8 mouse cellular contexts compared by ENCODE assay signal in the genomic region with DNA sequence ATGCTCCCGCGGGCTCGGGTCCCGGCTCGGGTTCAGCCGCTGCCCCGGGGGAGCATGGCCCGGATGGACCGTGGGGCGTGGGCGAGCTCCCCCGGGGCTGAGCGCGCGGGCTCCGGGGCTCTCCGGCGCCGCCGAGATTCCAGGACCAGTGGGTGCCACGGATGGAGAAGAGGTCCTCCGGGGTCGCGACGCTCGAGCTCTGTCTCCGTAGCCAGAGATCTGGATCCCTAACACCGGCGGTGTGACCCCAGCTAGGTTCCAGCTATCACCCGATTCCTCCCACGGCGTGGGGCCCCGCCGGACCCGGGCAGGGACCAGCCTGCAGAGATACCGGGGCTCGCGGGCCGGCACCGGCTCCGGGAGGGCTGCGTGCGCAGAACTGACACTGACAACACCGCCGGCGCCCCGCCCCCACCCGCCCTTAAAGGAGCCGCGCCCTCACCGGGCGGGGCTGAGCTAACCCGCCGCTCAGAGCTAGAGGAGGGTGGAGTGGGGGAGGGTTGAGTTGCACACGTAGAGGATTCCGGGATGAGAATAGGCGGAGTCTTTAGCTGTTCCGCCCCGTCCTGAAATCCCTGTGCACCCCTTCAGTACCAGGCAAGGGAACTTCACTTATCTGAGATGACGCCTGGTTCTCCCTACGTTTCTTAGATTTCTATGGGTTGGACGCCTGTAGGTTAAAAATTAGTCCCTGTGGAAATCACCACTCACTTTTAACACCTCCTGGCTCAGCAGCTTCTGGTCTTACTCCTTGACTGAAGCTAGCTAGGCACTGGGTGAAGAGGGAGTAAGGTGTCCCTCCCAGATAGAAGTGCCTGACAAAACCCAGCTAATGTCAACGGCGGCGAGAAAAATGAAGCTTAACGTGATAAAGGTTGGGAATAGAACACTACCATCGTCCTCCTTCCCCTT. TPM values are rescaled to one million over a fixed set of nuclear protein-coding genes. Genes with fewer than 3 reads are reported as not detected.
DNase-seq lines count a peak whose midpoint lies in the region; ATAC-seq lines count a peak whose summit lies in the region.

A gene (minus strand): TSS at position 399 of the 912 bp plus-strand sequence.

- WGBS in hindbrain, embryonic 11.5 days, result under 1% methylated on average over 67 of the region's 67 CpGs

- peak; percentile 97 for DNase-seq in MN1 (ENCODE audit: low spot score)
- peak; percentile 96 for DNase-seq in cerebellum, adult 9-11 months
- peak; percentile 92 to 96 for DNase-seq in frontal cortex, adult 2 months (ENCODE audit: extremely low spot score in 1 of 2, low spot score in 1 of 2)
- peak; percentile 96 for DNase-seq in hindbrain, embryonic 11.5 days (ENCODE audit: low spot score)
- DNase-seq in layer of hippocampus, postnatal 10 days (ENCODE audit: low spot score in 2 of 2), result peak; percentile 82 to 90
- DNase-seq in lung, postnatal 10 days, result peak; percentile 97
- peak; percentile 91 for DNase-seq in retina, adult 2 months (ENCODE audit: low read depth, low spot score)
- peak; percentile 81 to 87 for DNase-seq in thymus, postnatal 36 days

- H3K9ac ChIP-seq in hindbrain, embryonic 11.5 days (ENCODE audit: low read depth, low read length), result peak within 1 kb of the TSS; percentile 94

- ATAC-seq in hindbrain, embryonic 11.5 days (ENCODE audit: low FRiP score), result peak; percentile 97

- H3K27me3 ChIP-seq in hindbrain, embryonic 11.5 days (ENCODE audit: control insufficient read depth, insufficient read depth, low read length), result no peaks in the 10 kb centered on the region

- peaks cover 3% of the 10 kb centered on the region for H3K36me3 ChIP-seq in hindbrain, embryonic 11.5 days (ENCODE audit: control insufficient read depth, insufficient read depth, low read length)

- peak within 1 kb of the TSS; percentile 72 for H3K27ac ChIP-seq in hindbrain, embryonic 11.5 days (ENCODE audit: low read depth, low read length)

- peak within 1 kb of the TSS; percentile 95 for H3K4me2 ChIP-seq in hindbrain, embryonic 11.5 days (replicated peaks; ENCODE audit: low read depth, low read length)

- H3K4me1 ChIP-seq in hindbrain, embryonic 11.5 days (replicated peaks; ENCODE audit: control insufficient read depth, insufficient read depth, low read length), result peaks cover 12% of the 10 kb centered on the region; the same call in 1 of the 2 replicates

- peak within 1 kb of the TSS; percentile 95 for H3K4me3 ChIP-seq in hindbrain, embryonic 11.5 days (ENCODE audit: low read depth, low read length)

- no peaks in the 10 kb centered on the region for H3K9me3 ChIP-seq in hindbrain, embryonic 11.5 days (ENCODE audit: control insufficient read depth, low read length)

RNA-seq across cellular contexts. Expression of the gene that starts here (rescaled TPM):
- polyA plus RNA-seq in frontal cortex, adult 2 months (2012; rRNA removed), result 201 and 202 TPM in 2 replicates
- polyA plus RNA-seq in hindbrain, embryonic 11.5 days (2014; fragmentation: Nextera tagmentation; extraction: Ambion mirVana), result 10.1 and 11.4 TPM in 2 replicates
- 100 to 1,000 TPM; 108 to 115 TPM for total RNA-seq in layer of hippocampus, postnatal 10 days (2021)

Comparison
In these comparisons a context has a peak if more than half of its experiments do, and no peak if none do; other contexts are left out.
1. Peak in every context shown above with its lines: DNase-seq, ATAC-seq, H3K4me3 ChIP-seq and H3K27ac ChIP-seq.
2. RNA of the gene that starts here (polyA plus RNA-seq): 201 to 202 TPM in frontal cortex, adult 2 months; 10.1 to 11.4 TPM in hindbrain, embryonic 11.5 days; every median in the first group is over 10 times any median in the second.